Mouse (Mus musculus) adrenal gland, adult 8-10 months (tissue): ENCODE measurements around the gene Tarbp2. TPM values are rescaled to one million over a fixed set of nuclear protein-coding genes. Genes with fewer than 3 reads are reported as not detected.

Experiments
- DNase-seq: peaks from one replicate; pipeline ENCODE4 v3.0.0; 2022
- total RNA-seq, 4 experiments: library from RNA; stranded (reverse); gene quantifications; 2 replicates each; pipeline ENCODE4 v1.2.4; 2022

Tarbp2 gene
- total RNA-seq, 4 experiments from 2014 or later: 31.9 to 50.7 (median 41.9) TPM

DNA sequence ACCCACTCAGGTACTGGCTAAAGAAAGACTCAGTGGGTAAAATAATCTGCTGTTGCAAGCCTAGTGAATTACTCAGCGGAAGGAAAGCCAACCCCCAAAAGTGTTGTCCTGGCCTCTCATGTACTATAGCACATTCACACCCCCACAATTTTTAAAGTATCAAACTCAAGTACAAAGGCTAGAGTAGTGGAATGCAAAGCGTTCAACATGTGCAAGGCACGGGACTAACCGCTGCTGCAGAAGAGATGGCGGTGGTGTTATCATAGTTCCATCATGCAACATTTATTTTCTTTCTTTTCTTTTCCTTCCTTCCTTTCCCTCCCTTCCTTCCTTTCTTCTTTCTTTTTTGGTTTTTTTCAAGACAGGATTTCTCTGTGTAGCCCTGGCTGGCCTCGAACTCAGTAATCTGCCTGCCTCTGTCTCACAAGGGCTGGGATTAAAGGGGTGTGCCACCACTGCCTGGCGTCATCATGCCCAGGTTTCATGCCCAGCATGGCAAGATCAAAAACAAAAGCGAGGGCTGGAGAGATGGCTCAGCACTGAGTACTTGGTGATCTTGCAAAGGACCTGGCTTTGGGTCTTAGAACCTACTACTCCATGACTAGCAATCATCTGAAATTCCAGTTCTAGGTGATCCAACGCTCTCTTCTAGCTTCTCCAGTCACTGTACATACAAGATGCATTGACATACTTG lies 12.1 kb upstream of the Tarbp2 start:
- no peak for DNase-seq

DNA sequence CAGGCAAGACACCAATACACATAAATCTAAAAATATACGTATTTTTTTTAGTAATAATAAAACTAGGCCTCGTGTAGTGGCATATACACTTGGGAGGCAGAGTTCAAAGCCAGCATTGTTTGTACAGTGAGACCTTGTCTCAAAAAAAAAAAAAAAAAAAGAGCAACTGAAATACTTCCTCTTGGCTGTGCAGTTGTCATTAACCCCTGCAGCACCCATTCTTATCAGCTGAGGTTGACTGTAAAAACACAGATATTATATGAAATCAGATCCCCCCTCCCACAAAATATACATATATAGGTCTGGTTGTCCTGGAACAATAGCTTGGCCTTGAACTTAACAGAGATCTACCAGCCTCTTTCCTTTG lies 11.5 kb upstream of the Tarbp2 start:
- no peak for DNase-seq

DNA sequence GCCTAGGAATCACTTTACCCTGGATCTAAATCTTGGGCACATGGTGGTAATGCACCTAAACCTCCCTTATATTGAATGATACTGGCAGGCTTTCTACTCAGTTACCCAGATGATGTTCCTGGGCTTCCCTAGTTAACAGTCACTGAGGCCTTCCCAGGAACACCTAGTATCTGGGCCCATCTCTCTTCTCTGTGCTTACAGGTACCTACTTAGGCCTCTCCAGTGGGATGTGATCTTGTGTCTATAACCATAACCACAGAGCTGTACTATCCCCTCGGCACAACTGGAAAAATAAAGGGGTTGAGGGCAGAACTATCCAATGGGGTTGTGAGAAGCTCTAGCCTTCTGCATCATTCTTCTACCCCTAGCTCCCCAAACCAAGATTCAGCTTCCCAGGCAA lies 11.1 kb upstream of the Tarbp2 start:
- no peak for DNase-seq

DNA sequence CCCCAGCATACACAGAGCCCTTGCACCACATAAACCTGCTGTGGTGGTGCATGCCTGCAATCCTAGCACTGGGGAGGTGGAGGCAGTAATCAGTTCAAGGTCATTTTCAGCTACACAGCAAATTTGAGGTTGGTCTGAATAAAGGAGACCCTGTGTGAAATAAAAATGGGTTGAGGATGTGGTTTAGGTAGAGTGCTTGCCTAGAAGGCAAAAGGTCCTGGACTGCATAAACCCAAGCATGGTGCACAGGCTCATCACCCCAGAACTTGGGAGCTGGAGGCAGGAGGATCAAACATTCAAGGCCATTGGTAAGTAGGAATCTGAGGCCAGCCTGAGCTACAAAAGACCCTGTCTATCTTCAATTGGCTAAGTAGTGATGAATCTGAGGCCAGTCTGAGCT lies 10.4 kb upstream of the Tarbp2 start:
- DNase-seq: no peak

DNA sequence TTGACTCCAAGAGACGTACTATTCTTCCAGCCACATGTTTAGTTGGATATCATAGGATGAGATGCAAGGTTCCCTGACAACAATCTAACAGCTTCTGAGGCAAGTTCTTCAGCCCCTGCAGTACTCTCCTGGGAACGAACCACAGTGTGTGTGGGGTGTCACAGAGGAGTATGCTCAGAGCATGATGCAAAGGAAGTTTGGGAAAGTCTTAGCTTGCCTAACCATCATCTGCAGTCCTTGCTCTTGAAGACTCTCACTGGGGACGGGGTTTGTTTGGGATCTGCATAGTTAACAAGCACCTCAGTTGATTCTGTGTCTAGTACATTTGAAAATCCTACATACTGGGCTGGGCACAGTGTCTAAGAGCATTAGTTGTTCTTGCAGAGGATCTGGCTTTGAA lies 9.7 kb upstream of the Tarbp2 start:
- DNase-seq: no peak

DNA sequence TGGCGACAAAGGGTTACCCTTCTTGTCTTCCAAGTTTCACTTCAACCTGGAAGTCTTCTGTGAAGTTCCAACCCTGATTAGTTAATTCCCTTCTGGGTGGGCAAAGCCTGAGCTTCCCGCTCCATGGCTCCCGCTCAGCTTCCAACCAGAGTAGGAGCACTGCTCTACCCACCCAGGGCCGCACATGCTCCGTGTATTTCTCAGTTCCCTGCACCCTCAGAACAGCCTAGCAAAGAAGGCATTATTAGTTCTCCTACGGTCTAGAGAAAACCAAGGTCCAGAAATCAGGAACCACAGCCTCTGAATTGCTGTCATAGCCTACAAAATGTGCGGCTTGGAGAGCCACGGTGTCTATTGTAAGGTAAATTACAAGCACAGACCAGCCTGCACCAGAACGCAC lies 7.9 kb upstream of the Tarbp2 start:
- no peak for DNase-seq

DNA sequence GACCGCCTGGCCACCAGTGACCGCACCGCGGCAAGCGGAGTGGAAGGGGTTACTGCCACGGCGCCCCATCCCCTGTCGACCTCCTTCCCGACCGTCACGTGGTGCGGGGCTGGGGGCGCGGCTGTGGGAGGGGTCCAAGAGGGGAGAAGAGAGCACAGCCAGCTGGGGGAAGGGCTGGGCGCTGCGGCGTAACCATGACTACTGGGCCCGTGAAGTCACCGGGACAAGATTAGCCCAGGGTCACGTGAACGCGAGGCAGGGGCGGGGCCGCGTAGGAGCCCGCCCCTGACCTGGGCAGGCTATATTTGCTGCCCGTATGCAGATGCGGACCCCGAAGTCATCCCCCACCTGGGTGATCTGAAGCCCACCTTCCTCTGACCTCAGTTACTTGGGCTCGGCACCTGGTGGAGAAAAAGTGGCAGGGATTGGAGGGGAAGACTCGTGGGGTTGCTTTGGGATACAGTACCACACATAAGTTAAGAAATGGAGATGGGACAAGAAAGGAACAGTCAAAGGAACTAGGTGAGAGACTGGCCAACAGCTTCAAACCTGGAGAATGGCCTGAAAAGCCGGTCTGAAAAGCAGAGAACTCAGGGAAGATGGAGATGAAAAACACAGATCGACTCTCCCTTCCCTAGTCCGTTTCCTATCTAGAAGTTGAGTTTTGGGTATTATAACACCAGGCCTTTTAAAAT lies 7.3 kb upstream of the Tarbp2 start:
- DNase-seq: peak; percentile 85

- no peak for DNase-seq
Measured at GRCm38 (mm10) chr15:102511285-102511833, 6.6 kb upstream of the Tarbp2 start.

DNA sequence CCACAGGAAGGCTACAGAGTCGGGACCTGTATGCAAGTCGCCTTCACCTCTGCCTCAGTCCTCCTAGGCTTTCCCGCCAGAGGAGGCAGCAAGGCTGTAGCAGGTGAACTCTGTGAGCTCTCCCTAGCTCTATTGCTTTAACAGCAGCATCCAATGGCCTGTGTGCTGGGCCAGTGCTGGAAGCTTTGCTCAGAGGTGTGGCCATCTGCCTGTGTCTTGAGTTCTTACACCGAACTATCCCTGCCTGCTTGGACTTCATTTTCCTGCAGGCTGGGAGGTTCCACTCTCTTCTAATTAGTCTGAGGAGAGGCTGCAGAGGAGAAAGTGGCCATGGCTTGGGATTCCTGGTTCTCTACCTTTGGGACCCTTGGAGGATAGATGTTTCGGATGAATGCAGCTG lies 6.0 kb upstream of the Tarbp2 start:
- DNase-seq: no peak

GRCm38 (mm10) chr15:102512471-102512870 lies 5.5 kb upstream of the Tarbp2 start:
- DNase-seq: no peak

- DNase-seq: no peak
Measured at GRCm38 (mm10) chr15:102513004-102513403, 5.0 kb upstream of the Tarbp2 start.

- DNase-seq: no peak
Measured at GRCm38 (mm10) chr15:102515261-102515660, 2.7 kb upstream of the Tarbp2 start.

DNA sequence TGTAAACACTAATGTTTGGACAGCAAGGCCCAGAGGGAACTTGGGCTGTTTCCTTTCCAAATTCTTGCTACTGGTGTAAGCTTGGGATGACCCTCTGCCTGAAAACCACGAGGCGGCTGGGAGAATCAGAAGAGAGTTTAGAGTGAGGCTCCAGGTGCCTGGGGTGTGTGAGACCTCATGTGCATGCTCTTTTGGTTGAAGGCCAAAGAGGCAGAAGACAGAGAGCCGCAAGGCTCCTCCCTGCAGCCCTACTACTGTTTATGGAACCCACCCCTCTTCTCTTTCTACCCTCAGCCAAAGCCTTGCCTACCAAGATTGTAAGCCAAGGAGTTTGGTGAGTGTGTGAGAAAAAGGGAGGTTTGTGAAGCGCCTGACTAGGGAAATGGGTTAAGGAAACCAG lies 2.2 kb upstream of the Tarbp2 start:
- DNase-seq: no peak

- no peak for DNase-seq
Measured at GRCm38 (mm10) chr15:102516293-102516692, 1.7 kb upstream of the Tarbp2 start.

- peak; percentile 71 for DNase-seq
Measured at GRCm38 (mm10) chr15:102516728-102517404, 1.1 kb upstream of the Tarbp2 start, which contains the start of gene Map3k12. Gene Map3k12 (minus strand): TSS chr15:102517064.

GRCm38 (mm10) chr15:102517631-102517975 lies 389 bp upstream of the Tarbp2 start:
- no peak for DNase-seq

GRCm38 (mm10) chr15:102518859-102519201 lies 838 bp downstream of the Tarbp2 start:
- DNase-seq: no peak

DNA sequence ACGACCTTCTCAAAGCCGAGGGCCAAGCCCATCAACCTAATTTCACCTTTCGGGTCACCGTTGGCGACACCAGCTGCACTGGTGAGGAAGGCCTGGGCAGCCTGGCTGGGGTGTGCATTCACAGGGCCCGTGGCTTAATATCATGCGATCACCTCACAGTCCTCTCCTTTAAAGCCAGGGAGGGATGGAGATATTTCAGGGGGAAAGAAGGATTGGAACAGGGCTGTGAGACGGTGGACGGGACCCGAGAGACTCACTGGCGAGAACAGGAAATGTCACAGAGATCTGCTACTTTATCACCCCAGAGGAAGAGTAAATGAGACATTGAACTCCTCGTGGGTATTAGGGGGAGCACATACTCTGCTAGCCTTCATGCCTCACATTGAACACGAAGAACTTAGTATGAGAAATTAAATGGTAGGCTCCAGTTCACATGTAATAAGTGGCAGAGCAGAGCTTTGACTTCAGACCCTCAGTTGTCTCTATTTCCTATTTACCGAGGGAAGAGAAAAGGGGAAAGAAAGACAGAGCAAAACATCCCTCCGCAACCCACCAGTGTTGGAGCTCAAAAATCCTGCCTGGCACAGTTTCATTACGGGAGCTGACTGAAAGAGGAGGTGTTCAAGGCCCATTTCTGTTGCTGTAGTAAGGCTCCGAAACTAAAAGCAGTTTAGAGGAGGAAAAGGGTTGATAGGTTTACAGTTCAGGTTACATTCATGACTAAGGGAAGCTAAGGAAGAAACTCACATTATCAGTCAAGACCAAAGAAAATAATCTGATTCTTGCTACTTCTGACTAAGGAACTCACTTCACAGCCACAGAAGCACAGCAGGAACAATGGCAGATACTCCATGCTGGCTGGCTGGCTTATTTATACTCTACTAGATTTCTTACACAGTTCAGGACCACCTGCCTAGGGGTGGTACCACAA lies 1.5 kb downstream of the Tarbp2 start:
- DNase-seq: no peak

DNA sequence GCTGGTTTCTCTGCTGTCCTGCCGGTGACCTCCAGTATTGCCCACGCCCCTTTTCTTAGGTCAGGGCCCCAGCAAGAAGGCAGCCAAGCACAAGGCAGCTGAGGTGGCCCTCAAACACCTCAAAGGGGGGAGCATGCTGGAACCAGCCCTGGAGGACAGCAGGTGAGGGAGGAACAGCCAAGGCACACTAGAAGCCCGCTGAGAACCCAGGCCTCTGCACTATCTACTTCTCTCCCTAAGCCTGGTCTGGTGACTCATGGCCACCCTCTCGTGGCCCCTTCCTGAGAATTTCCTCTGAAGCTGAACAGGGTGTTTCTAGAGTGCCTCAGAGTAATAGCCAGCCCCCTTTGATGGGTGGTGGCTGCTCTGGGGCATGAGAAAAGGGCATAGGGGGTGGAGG lies 2.4 kb downstream of the Tarbp2 start:
- no peak for DNase-seq

DNA sequence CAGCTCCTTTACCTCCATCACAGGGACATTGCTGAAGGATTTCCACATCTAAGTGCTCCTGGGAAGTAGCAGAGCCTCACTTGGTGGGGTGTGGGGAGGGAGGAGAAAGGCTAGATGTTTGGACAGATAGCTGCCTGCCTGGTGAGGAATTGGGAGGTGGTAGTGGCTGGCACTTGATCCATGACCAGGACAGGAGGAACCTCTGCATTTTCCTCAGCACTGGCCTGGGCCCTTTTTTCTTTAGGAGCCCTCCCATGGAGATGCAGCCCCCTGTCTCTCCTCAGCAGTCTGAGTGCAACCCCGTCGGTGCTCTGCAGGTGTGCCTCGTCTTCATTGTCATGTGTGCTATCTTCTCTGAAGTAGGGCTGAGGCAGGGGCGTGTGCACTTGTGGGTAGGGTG lies 3.5 kb downstream of the Tarbp2 start:
- DNase-seq: no peak

DNA sequence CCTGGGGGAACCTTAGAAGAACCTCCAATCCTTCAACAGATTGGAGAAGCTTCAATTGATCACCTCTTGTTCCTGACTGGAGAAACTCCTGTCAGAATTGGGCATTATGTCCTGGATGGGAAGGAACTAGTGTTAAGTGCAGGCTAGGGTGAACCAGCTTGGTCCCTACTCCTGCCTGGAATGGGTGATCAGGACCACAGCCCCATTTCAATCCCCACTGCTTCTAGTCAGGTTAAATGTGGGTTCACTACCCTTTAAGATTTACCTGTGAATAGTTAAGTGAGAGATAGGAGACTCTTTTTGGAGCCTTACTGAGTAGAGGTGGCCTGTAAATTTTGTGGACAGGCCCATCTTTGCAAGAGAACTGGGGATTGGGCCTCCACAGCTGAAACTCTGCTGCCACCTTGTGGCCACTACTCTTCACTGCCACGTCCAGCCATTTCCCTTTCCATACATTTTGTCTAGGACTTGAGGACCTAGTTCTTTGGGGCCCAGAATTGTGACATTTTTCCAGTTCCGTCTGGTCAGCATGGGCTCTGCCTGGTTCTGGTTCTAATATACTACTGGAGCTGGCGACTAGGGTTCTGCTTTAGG lies 7.0 kb downstream of the Tarbp2 start, which contains the start of gene Npff:
Gene Npff, minus strand, starts transcription at position 51 of the 594 bp plus-strand sequence.
- peak; percentile 48 for DNase-seq
